Mouse (Mus musculus) heart, adult 8-10 months (tissue): ENCODE data around the gene Actr3. TPM values are rescaled to one million over a fixed set of nuclear protein-coding genes. Genes with fewer than 3 reads are reported as not detected.

Experiments used
- DNase-seq: peaks from one replicate; pipeline ENCODE4 v3.0.0; 2022; ENCODE audit warnings: low spot score
- total RNA-seq, 4 experiments: library from RNA; stranded (reverse); gene quantifications; 2 replicates each; pipeline ENCODE4 v1.2.4; 2022

The Actr3 gene
- total RNA-seq, 4 experiments from 2014 or later: 93.7 to 107 (median 101) TPM

GRCm38 (mm10) chr1:125365576-125365975, 70.0 kb downstream of the Actr3 start:
- DNase-seq: no peak

GRCm38 (mm10) chr1:125351416-125352037, 84.0 kb downstream of the Actr3 start:
- no peak for DNase-seq

GRCm38 (mm10) chr1:125350843-125351242, 84.7 kb downstream of the Actr3 start:
- no peak for DNase-seq

- no peak for DNase-seq
Measured at GRCm38 (mm10) chr1:125345854-125346253, 89.7 kb downstream of the Actr3 start.

GRCm38 (mm10) chr1:125345448-125345847, 90.1 kb downstream of the Actr3 start:
- no peak for DNase-seq

- no peak for DNase-seq
Measured at GRCm38 (mm10) chr1:125343105-125343504, 92.4 kb downstream of the Actr3 start.

Other genes starting within 250 kb of the Actr3 start
- 100 to 1,000 TPM; 108 to 143 (median 127) TPM for gene Slc35f5, start 124.9 kb upstream of the Actr3 start, total RNA-seq
- gene Gpr39, start 241.3 kb upstream of the Actr3 start, total RNA-seq: under 1 TPM; 0.27 to 0.62 (median 0.43) TPM